Mouse (Mus musculus) liver, embryonic 11.5 days (tissue): ENCODE measurements at regions not wholly inside any gene's neighbourhood (a gene's known extent, or its start where the extent isn't known, plus 50 kb on each side); places are given as distances from the start of the nearest gene placed in this dataset.
A peak's percentile ranks its signal among the peaks of the same experiment; 100 is the strongest.

ENCODE experiments used
- ATAC-seq: fragments of 200-750 bp; cut with Nextera tagmentation; replicated peaks from 2 replicates; pipeline ENCODE4 v1.8.0; 2017; ENCODE audit warnings: moderate number of reproducible peaks, mild to moderate bottlenecking, moderate TSS enrichment, moderate library complexity; ENCODE audit not compliant: low FRiP score
- DNase-seq: peaks from one replicate; pipeline ENCODE4 v3.0.0-alpha.2; 2017; ENCODE audit warnings: low spot score
- H3K27ac ChIP-seq: fragments of 300-500 bp; sonication (generic); 2 replicates; pipeline ENCODE4 v1.5.1; 2014; ENCODE audit warnings: mild to moderate bottlenecking, low read depth, low read length, control low read depth
- H3K27me3 ChIP-seq: fragments of 300-500 bp; sonication (generic); replicated peaks from 2 replicates; pipeline ENCODE4 v1.6.1; 2014; ENCODE audit warnings: low read length, mixed read lengths; ENCODE audit not compliant: control insufficient read depth, insufficient read depth
- H3K36me3 ChIP-seq: fragments of 300-500 bp; sonication (generic); 2 replicates; pipeline ENCODE4 v1.6.1; 2014; ENCODE audit warnings: mild to moderate bottlenecking, low read length, moderate library complexity, mixed read lengths; ENCODE audit not compliant: control insufficient read depth, insufficient read depth
- H3K4me1 ChIP-seq: fragments of 300-500 bp; sonication (generic); replicated peaks from 2 replicates; pipeline ENCODE4 v1.6.1; 2014; ENCODE audit warnings: low read length, mixed read lengths; ENCODE audit not compliant: control insufficient read depth, insufficient read depth
- H3K4me2 ChIP-seq: fragments of 300-500 bp; sonication (generic); 2 replicates; pipeline ENCODE4 v1.6.1; 2014; ENCODE audit warnings: mild to moderate bottlenecking, control low read depth, moderate library complexity
- H3K4me3 ChIP-seq: fragments of 300-500 bp; sonication (generic); 2 replicates; pipeline ENCODE4 v1.5.1; 2014; ENCODE audit warnings: low read depth, low read length, control low read depth
- H3K9ac ChIP-seq: fragments of 300-500 bp; sonication (generic); 2 replicates; pipeline ENCODE4 v1.6.1; 2014; ENCODE audit warnings: low read depth, low read length, control low read depth
- H3K9me3 ChIP-seq: fragments of 300-500 bp; sonication (generic); 2 replicates; pipeline ENCODE4 v1.6.1; 2016; ENCODE audit warnings: low read length, inconsistent platforms, mixed read lengths; ENCODE audit not compliant: control insufficient read depth
- WGBS: fragments of 180-500 bp; shearing (Covaris S2); extraction: QIAGEN DNeasy Blood & Tissue Kit; methylation state at CpG from one replicate; pipeline ENCODE4 v1.1.7; 2014; 5-methylcytosine and 5-hydroxymethylcytosine counted together

GRCm38 (mm10) chr11:25313879-25314278 is 896.7 kb downstream of the 5730522E02Rik start:
- H3K9ac ChIP-seq: no peak overlapping the region
- H3K4me1 ChIP-seq: no peaks in the 10 kb centered on the region
- no peak overlapping the region for H3K4me3 ChIP-seq
- DNase-seq (no peak), ATAC-seq (no peak)
- no peak overlapping the region for H3K4me2 ChIP-seq
- no peaks in the 10 kb centered on the region for H3K36me3 ChIP-seq
- no peaks in the 10 kb centered on the region for H3K27me3 ChIP-seq
- H3K27ac ChIP-seq: no peak overlapping the region
- no peaks in the 10 kb centered on the region for H3K9me3 ChIP-seq
- WGBS: 54% methylated on average over 8 of the region's 8 CpGs

- no peaks in the 10 kb centered on the region for H3K36me3 ChIP-seq
- WGBS: 63% methylated on average over 4 of the region's 4 CpGs
- DNase-seq (no peak), ATAC-seq (no peak)
- H3K9ac ChIP-seq: no peak overlapping the region
- H3K27me3 ChIP-seq: no peaks in the 10 kb centered on the region
- no peak overlapping the region for H3K27ac ChIP-seq
- no peak overlapping the region for H3K4me2 ChIP-seq
- H3K4me1 ChIP-seq: no peaks in the 10 kb centered on the region
- H3K9me3 ChIP-seq: no peaks in the 10 kb centered on the region
- no peak overlapping the region for H3K4me3 ChIP-seq
These were observed 897.3 kb downstream of the 5730522E02Rik start for GRCm38 (mm10) chr11:25313308-25313707.

GRCm38 (mm10) chr11:25310754-25311153 is 899.8 kb downstream of the 5730522E02Rik start:
- WGBS: 40% methylated on average over 3 of the region's 3 CpGs
- Histone ChIP-seq H3K4me1 (no peaks in the 10 kb centered on the region), H3K9ac (no peak overlapping the region), H3K36me3 (no peaks in the 10 kb centered on the region), H3K4me2 (no peak overlapping the region), H3K27ac (no peak overlapping the region), H3K9me3 (no peaks in the 10 kb centered on the region), H3K4me3 (no peak overlapping the region), H3K27me3 (no peaks in the 10 kb centered on the region)
- ATAC-seq: no peak
- no peak for DNase-seq

GRCm38 (mm10) chr11:25301130-25301529 is 909.4 kb downstream of the 5730522E02Rik start:
- no peak overlapping the region for H3K9ac ChIP-seq
- H3K4me1 ChIP-seq: no peaks in the 10 kb centered on the region

GRCm38 (mm10) chr11:25288346-25288745 is 922.2 kb downstream of the 5730522E02Rik start:
- Histone ChIP-seq H3K9ac (no peak overlapping the region), H3K36me3 (no peaks in the 10 kb centered on the region), H3K27me3 (no peaks in the 10 kb centered on the region), H3K4me1 (no peaks in the 10 kb centered on the region), H3K4me3 (no peak overlapping the region), H3K4me2 (no peak overlapping the region), H3K27ac (no peak overlapping the region), H3K9me3 (no peaks in the 10 kb centered on the region)
- DNase-seq (no peak), ATAC-seq (no peak)
- WGBS: 66% methylated on average over 13 of the region's 13 CpGs

More at GRCm38 (mm10) chr11:25301130-25301529, 909.4 kb downstream of the 5730522E02Rik start:
- Histone ChIP-seq H3K4me2 (no peak overlapping the region), H3K4me3 (no peak overlapping the region), H3K36me3 (no peaks in the 10 kb centered on the region), H3K27me3 (no peaks in the 10 kb centered on the region), H3K27ac (no peak overlapping the region), H3K9me3 (no peaks in the 10 kb centered on the region)
- peak; percentile 38 for DNase-seq
- 0 out of 2 replicates have a peak, but pooled peaks have one; percentile 36 for ATAC-seq
- 17% methylated on average over 9 of the region's 9 CpGs for WGBS

GRCm38 (mm10) chr11:25287458-25288247 is 922.9 kb downstream of the 5730522E02Rik start:
- Histone ChIP-seq H3K36me3 (no peaks in the 10 kb centered on the region), H3K9ac (no peak overlapping the region), H3K4me3 (no peak overlapping the region), H3K9me3 (no peaks in the 10 kb centered on the region), H3K27me3 (no peaks in the 10 kb centered on the region), H3K4me2 (no peak overlapping the region), H3K4me1 (no peaks in the 10 kb centered on the region), H3K27ac (no peak overlapping the region)
- 83% methylated on average over 13 of the region's 13 CpGs for WGBS
- ATAC-seq: no peak
- DNase-seq: no peak

- Histone ChIP-seq H3K9me3 (0 out of 2 replicates have a peak, but pooled peaks cover 2% of the 10 kb centered on the region), H3K36me3 (no peaks in the 10 kb centered on the region), H3K4me3 (no peak overlapping the region), H3K27ac (no peak overlapping the region), H3K4me2 (no peak overlapping the region), H3K27me3 (no peaks in the 10 kb centered on the region), H3K4me1 (no peaks in the 10 kb centered on the region), H3K9ac (no peak overlapping the region)
- ATAC-seq (no peak), DNase-seq (no peak)
- 33% methylated on average over 7 of the region's 7 CpGs for WGBS
These were observed 940.5 kb downstream of the 5730522E02Rik start for GRCm38 (mm10) chr11:25269936-25270540.

GRCm38 (mm10) chr11:25262906-25263305 is 947.7 kb downstream of the 5730522E02Rik start:
- Histone ChIP-seq H3K9ac (no peak overlapping the region), H3K9me3 (0 out of 2 replicates have a peak, but pooled peaks cover 2% of the 10 kb centered on the region), H3K27ac (no peak overlapping the region), H3K4me3 (no peak overlapping the region), H3K36me3 (no peaks in the 10 kb centered on the region), H3K4me2 (no peak overlapping the region), H3K27me3 (no peaks in the 10 kb centered on the region), H3K4me1 (no peaks in the 10 kb centered on the region)
- ATAC-seq (no peak), DNase-seq (no peak)
- 43% methylated on average over 4 of the region's 4 CpGs for WGBS

GRCm38 (mm10) chr11:25259691-25260090 is 950.9 kb downstream of the 5730522E02Rik start:
- H3K4me1 ChIP-seq: no peaks in the 10 kb centered on the region
- H3K9ac ChIP-seq: no peak overlapping the region
- no peaks in the 10 kb centered on the region for H3K36me3 ChIP-seq
- H3K9me3 ChIP-seq: no peaks in the 10 kb centered on the region
- H3K27ac ChIP-seq: no peak overlapping the region
- DNase-seq (no peak), ATAC-seq (no peak)
- H3K4me3 ChIP-seq: no peak overlapping the region
- H3K27me3 ChIP-seq: no peaks in the 10 kb centered on the region
- H3K4me2 ChIP-seq: no peak overlapping the region
- WGBS: 76% methylated on average over 1 of the region's 1 CpGs
